ENCODE assay signal across 28 mouse cellular contexts in the genomic region with DNA sequence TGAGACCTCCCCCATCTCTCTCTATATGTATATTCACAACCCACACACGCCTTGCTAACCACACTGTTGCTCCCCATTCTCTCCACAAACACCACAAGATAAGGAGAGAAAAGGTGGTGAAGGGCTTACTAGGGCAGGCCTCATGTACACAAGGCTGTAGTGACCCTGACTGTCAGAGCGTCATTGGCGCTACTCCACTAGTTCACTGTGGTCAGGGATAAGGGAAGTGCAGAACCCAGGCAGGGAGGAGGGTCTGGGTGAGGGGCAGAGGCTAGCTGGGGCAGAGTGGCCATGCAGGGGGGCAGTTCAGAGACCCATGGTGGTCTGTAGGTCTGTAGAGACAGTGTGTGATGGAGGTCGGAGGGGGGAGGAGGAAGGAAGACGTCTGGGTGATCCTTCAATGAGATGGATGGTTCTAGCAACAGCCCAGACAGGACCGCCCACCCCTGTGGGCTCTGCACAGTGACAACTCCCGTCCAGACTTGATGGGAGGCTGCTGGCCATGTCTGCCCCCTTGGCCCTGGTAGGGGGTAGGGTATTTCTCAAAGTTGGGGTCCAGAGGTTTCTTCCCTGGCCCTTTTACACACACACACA.
DNase-seq lines count a peak whose midpoint lies in the region; ATAC-seq lines count a peak whose summit lies in the region.
"Had no signal": no experiment of that assay in that cellular context is flagged by ENCODE, and none has a peak within 500 bp of the region (broad histone marks: within the 10 kb centered on the region; RNA-seq: fewer than 3 reads in every experiment).

No protein-coding gene starts in this region.

- peaks cover 41% of the 10 kb centered on the region for H3K4me1 ChIP-seq in kidney, embryonic 14.5 days (ENCODE audit: control insufficient read depth, insufficient read depth, low read length)
- H3K4me1 ChIP-seq: liver, embryonic 13.5 days had no signal

- H3K9me3 ChIP-seq in kidney, embryonic 14.5 days (ENCODE audit: control insufficient read depth, low read length) = no peaks in the 10 kb centered on the region
- H3K9me3 ChIP-seq: heart, embryonic 12.5 days; hindbrain, embryonic 15.5 days; liver, embryonic 13.5 days; midbrain, embryonic 12.5 days; neural tube, embryonic 12.5 days had no signal

- no peak overlapping the region for H3K4me3 ChIP-seq in kidney, embryonic 14.5 days (ENCODE audit: low read length)
- H3K4me3 ChIP-seq: erythroblast, embryonic 14.5 days; heart, embryonic 12.5 days; hindbrain, embryonic 15.5 days; liver, embryonic 13.5 days; midbrain, embryonic 12.5 days; myocyte; neural tube, embryonic 12.5 days had no signal

- ATAC-seq in kidney, embryonic 14.5 days (ENCODE audit: low FRiP score, low TSS enrichment) = no peak
- peak; percentile 70 for ATAC-seq in common myeloid progenitor, adult 5-6 weeks (replicated peaks; ENCODE audit: low read depth, poor library complexity, severe bottlenecking)
- ATAC-seq in megakaryocyte progenitor cell, adult 5-6 weeks (replicated peaks; ENCODE audit: poor library complexity) = 0 out of 2 replicates have a peak, but pooled peaks have one; percentile 26
- ATAC-seq: forebrain, embryonic 16.5 days; inflammation-experienced regulatory T-cells, adult 6 months had no signal

- DNase-seq in embryo, embryonic 10 days (ENCODE audit: low spot score) = peak; percentile 32
- no peak for DNase-seq in embryo, embryonic 9.5 days (ENCODE audit: extremely low spot score)
- DNase-seq in kidney, postnatal 10 days = peak; percentile 53
- DNase-seq: B cell, adult 2 months; cerebellum, adult 11 months; cerebellum, adult 9-10 months; cerebellum, postnatal 36 days; heart, postnatal 4 days; kidney, adult 11 months; layer of hippocampus, postnatal 36 days; left cerebral cortex, postnatal 4 days; liver, embryonic 13.5 days; lung, adult 2 months; lung, postnatal 10 days; right cerebral cortex, postnatal 14 days; thymus, postnatal 4 days had no signal

- H3K27ac ChIP-seq in kidney, embryonic 14.5 days (ENCODE audit: low read depth, low read length) = no peak overlapping the region
- H3K27ac ChIP-seq: hindbrain, embryonic 15.5 days; kidney, postnatal 0 days; liver, embryonic 13.5 days; midbrain, embryonic 12.5 days; neural tube, embryonic 12.5 days had no signal

- H3K36me3 ChIP-seq in kidney, embryonic 14.5 days (ENCODE audit: control insufficient read depth, insufficient read depth, low read length) = no peaks in the 10 kb centered on the region
- H3K36me3 ChIP-seq: heart, embryonic 12.5 days; hindbrain, embryonic 15.5 days; liver, embryonic 13.5 days; midbrain, embryonic 12.5 days; neural tube, embryonic 12.5 days had no signal

- 20% methylated on average over 7 of the region's 7 CpGs for WGBS in kidney, embryonic 14.5 days

- no peak overlapping the region for H3K4me2 ChIP-seq in kidney, embryonic 14.5 days (replicated peaks; ENCODE audit: low read depth, low read length)
- H3K4me2 ChIP-seq: heart, embryonic 12.5 days; hindbrain, embryonic 15.5 days; liver, embryonic 13.5 days; midbrain, embryonic 12.5 days; neural tube, embryonic 12.5 days had no signal

- H3K9ac ChIP-seq in kidney, embryonic 14.5 days (ENCODE audit: low read depth, low read length) = no peak overlapping the region
- H3K9ac ChIP-seq: heart, embryonic 12.5 days; hindbrain, embryonic 15.5 days; liver, embryonic 13.5 days; midbrain, embryonic 12.5 days; neural tube, embryonic 12.5 days had no signal

- no peaks in the 10 kb centered on the region; the same call in 1 of the 2 replicates for H3K27me3 ChIP-seq in kidney, embryonic 14.5 days (ENCODE audit: control insufficient read depth, insufficient read depth, low read length)
- H3K27me3 ChIP-seq: hindbrain, embryonic 15.5 days had no signal
